Mouse (Mus musculus) heart, postnatal 0 days (tissue): Measurements from ENCODE around the gene Tas2r118. TPM values are rescaled to one million over a fixed set of nuclear protein-coding genes. Genes with fewer than 3 reads are reported as not detected.

ENCODE experiments used
- ATAC-seq: fragments of 200-750 bp; cut with Nextera tagmentation; 2 replicates; pipeline ENCODE4 v1.8.0; 2017; ENCODE audit warnings: low read depth, moderate number of reproducible peaks, moderate library complexity; ENCODE audit not compliant: insufficient read depth
- DNase-seq: peaks from one replicate; pipeline ENCODE4 v3.0.0-alpha.2; 2016; ENCODE audit warnings: low spot score
- H3K27ac ChIP-seq: fragments of 300-500 bp; sonication (generic); 2 replicates; pipeline ENCODE4 v1.5.1; 2014; ENCODE audit warnings: low read depth, mild to moderate bottlenecking
- H3K27me3 ChIP-seq: fragments of 300-500 bp; sonication (generic); 2 replicates; pipeline ENCODE4 v1.6.1; 2014; ENCODE audit warnings: low read length, mixed read lengths; ENCODE audit not compliant: control insufficient read depth, insufficient read depth
- H3K36me3 ChIP-seq: fragments of 300-500 bp; sonication (generic); replicated peaks from 2 replicates; pipeline ENCODE4 v1.6.1; 2014; ENCODE audit warnings: low read length, mixed read lengths; ENCODE audit not compliant: control insufficient read depth, insufficient read depth
- H3K4me1 ChIP-seq: fragments of 300-500 bp; sonication (generic); 2 replicates; pipeline ENCODE4 v1.6.1; 2014; ENCODE audit warnings: antibody characterized with exemption; ENCODE audit not compliant: control insufficient read depth, insufficient read depth
- H3K4me2 ChIP-seq: fragments of 300-500 bp; sonication (generic); 2 replicates; pipeline ENCODE4 v1.6.1; 2014; ENCODE audit warnings: low read depth, mild to moderate bottlenecking, low read length, moderate library complexity
- H3K4me3 ChIP-seq: fragments of 300-500 bp; sonication (generic); 2 replicates; pipeline ENCODE4 v1.5.1; 2014; ENCODE audit warnings: low read depth, low read length
- H3K9ac ChIP-seq: fragments of 300-500 bp; sonication (generic); replicated peaks from 2 replicates; pipeline ENCODE4 v1.6.1; 2014; ENCODE audit warnings: low read depth, low read length, mixed read lengths
- H3K9me3 ChIP-seq: fragments of 300-500 bp; sonication (generic); replicated peaks from 2 replicates; pipeline ENCODE4 v1.6.1; 2016; ENCODE audit warnings: low read length; ENCODE audit not compliant: control insufficient read depth
- CTCF ChIP-seq: IDR thresholded peaks from 2 replicates; pipeline ENCODE4 v1.5.1; 2016; ENCODE audit warnings: antibody characterized with exemption, control low read depth, low read depth
- EP300 ChIP-seq: IDR thresholded peaks from 2 replicates; pipeline ENCODE4 v1.6.1; 2016; ENCODE audit warnings: antibody characterized with exemption, low read depth
- WGBS: fragments of 180-500 bp; shearing (Covaris S2); extraction: QIAGEN DNeasy Blood & Tissue Kit; methylation state at CpG from one replicate; pipeline ENCODE4 v1.1.7; 2014; 5-methylcytosine and 5-hydroxymethylcytosine counted together
- polyA plus RNA-seq: library from polyadenylated mRNA; unstranded; fragments of >200 nt; fragmentation: Nextera tagmentation; extraction: Ambion mirVana; gene quantifications from 2 replicates; pipeline ENCODE4 v1.2.1, GENCODE M21; 2015
- total RNA-seq: library from RNA; depleted of rRNA; stranded (reverse); fragments of >200 nt; gene quantifications from 2 replicates; pipeline ENCODE4 v1.2.3, GENCODE M21; 2014; ENCODE audit warnings: low replicate concordance; rRNA removed

Tas2r118 gene
- total and polyA plus RNA-seq, 2 experiments from 2014 or later = not detected

GRCm38 (mm10) chr6:23923806-23924205 is 46.1 kb downstream of the Tas2r118 start:
- Histone ChIP-seq H3K4me3 (no peak overlapping the region), H3K9me3 (no peaks in the 10 kb centered on the region), H3K27ac (no peak overlapping the region), H3K9ac (no peak overlapping the region), H3K4me1 (no peaks in the 10 kb centered on the region), H3K36me3 (no peaks in the 10 kb centered on the region), H3K27me3 (no peaks in the 10 kb centered on the region), H3K4me2 (no peak overlapping the region)
- DNase-seq = no peak
- TF ChIP-seq EP300 = no peak
- TF ChIP-seq CTCF = no peak
- WGBS = 65% methylated on average over 2 of the region's 2 CpGs
- ATAC-seq = no peak

Other genes starting within 250 kb of the Tas2r118 start
- gene Cadps2, start 130.6 kb downstream of the Tas2r118 start, total RNA-seq = 0.31 and 1.8 TPM in 2 replicates
- 0.44 and 0.56 TPM in 2 replicates for gene Cadps2, start 130.6 kb downstream of the Tas2r118 start, polyA plus RNA-seq
- gene Slc13a1, start 198.0 kb upstream of the Tas2r118 start, total RNA-seq = not detected in 2 replicates
- 0.04 TPM in 1 of 2 replicates, not detected in the other for gene Slc13a1, start 198.0 kb upstream of the Tas2r118 start, polyA plus RNA-seq